Mouse (Mus musculus) granulocyte monocyte progenitor cell, adult 5-6 weeks (primary cell): Measurements from ENCODE around the gene Tmem160. TPM values are rescaled to one million over a fixed set of nuclear protein-coding genes. Genes with fewer than 3 reads are reported as not detected.

Source experiments
- ATAC-seq: replicated peaks from 2 replicates; pipeline ENCODE4 v1.8.0; 2016; ENCODE audit warnings: mild to moderate bottlenecking, moderate TSS enrichment, inconsistent platforms; ENCODE audit not compliant: poor library complexity, severe bottlenecking
- total RNA-seq, 2 experiments: library from RNA; stranded (forward) in 1 of 2; stranded (reverse) in 1 of 2; fragments of 200-712, 200-1000 nt in 1 of 2; fragments of >200 nt in 1 of 2; fragmentation: Nextera tagmentation in 1 of 2; gene quantifications; 2 replicates each; pipeline ENCODE4 v1.2.3; 2014 to 2017

Gene Tmem160
- total RNA-seq, 2 experiments from 2014 or later = 26.2 to 27.5 TPM

DNA sequence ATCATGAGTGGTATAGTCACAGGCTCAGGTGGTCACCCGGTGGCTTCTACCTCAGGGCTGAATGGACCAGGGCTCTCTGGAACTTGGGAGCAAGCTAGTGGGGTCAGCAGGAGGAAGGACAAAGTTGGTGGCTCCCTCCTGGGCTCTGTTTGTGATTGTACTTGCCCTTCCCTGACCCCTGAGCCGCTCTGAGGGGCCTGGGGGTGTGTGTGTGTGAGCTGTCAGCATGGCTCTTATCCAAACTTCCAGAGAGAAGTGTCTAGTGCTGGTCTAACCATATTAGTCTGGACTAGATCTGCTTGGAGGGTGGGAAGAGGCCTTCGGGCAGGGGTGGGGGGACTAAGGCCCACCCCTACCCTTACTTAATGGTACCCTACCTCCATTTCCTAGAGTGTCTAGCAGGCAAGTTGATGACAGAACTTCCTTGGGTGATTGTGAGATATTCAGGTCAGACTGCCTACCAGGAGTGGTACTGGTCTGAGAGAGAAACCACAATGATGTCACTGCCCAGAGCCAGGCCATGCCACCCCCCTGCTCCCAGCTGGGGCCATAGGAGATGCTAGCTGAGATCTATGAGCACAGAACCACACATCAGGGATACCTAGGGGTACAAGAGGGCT, 19.1 kb upstream of the Tmem160 start:
- ATAC-seq = no peak

DNA sequence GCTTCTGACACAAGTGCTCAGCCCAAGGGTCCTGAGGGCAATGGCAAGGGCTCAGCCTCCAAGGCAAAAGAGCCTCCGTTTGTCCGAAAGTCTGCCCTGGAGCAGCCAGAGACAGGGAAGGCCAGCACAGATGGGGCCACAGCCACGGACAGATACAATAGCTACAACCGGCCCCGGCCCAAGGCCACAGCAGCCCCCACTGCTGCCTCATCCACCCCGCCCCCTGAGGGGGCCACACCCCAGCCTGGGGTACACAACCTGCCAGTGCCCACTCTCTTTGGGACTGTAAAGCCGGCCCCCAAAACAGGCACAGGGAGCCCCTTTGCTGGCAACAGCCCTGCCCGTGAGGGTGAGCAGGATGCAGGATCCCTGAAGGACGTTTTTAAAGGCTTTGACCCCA, 17.5 kb upstream of the Tmem160 start:
- ATAC-seq = no peak

DNA sequence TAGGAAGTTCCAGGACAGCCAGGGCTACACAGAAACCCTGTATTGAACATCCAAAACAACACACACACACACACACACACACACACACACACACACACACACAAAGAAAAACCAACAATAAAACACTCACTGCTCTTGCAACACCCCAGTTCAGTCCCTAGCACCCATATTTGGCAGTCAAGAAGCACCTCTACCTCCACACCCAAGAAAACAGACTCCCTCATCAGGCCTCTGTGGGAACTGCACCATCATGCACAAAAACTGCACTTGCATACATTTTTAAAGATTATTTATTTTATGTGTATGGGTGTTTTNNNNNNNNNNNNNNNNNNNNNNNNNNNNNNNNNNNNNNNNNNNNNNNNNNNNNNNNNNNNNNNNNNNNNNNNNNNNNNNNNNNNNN, 11.3 kb upstream of the Tmem160 start:
- peak; percentile 90 for ATAC-seq

DNA sequence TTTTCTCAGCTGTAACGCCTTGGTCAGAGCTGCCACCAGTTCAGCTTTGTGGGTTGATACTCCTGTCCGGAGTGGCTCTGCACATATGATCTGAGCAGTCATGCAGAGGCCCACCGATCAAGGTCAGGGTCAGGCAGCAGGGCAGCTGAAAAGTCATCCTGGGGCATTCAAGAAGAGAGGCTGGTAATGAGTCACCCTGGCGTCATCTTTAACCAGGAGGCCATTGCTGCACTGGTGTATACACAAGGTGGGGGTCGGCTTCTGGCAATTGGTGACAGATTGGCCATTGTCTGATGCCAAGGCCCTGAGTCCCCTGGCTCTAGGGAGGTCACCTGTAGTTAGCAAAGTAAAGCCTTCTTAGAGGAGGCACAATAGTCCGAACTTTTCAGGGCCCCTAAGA, 923 bp upstream of the Tmem160 start:
- ATAC-seq = no peak

DNA sequence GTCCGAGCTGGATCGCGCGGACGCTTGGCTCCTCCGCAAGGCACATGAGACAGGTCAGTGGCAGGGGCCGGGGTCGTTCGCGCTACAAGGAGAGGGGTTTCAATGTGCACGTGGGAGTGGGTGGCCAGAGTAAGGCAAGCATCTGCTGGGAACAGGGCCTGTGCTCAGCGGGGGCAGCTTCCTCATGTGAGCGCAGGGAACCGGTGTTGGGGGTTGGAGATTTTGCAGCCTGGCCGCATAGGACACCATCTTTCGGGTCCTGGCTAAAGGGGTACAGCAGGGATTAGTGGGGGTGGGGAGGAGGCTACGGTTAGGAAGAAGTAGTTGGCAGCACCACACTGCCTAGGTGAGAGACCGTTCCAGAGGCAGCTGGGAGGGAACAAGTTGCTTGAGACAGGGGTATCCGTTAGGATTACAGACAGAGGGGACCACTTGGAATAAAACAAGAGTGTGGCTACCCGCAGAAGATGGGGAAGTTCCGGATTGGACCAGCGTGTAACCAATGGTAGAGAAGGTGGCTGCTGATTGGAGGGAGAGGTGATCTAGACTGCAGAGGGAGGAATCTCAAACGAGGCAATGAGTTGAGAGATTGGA, 636 bp downstream of the Tmem160 start:
- peak; percentile 57 for ATAC-seq

DNA sequence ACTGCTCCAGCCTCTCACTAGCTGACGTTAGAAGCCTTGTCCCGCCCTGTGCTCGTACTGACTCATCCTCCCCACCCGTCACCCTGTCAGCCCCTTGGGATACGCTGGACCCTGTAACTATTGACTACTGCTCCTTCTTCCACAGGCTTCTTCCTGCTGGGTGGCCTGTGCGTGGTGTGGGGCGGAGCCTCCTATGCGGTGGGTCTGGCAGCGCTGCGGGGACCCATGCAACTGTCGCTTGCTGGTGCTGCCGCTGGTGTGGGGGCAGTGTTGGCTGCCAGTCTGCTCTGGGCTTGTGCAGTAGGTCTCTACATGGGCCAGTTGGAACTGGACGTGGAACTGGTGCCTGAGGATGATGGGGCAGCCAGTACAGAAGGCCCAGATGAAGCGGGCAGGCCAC, 2.4 kb downstream of the Tmem160 start:
- ATAC-seq = no peak

DNA sequence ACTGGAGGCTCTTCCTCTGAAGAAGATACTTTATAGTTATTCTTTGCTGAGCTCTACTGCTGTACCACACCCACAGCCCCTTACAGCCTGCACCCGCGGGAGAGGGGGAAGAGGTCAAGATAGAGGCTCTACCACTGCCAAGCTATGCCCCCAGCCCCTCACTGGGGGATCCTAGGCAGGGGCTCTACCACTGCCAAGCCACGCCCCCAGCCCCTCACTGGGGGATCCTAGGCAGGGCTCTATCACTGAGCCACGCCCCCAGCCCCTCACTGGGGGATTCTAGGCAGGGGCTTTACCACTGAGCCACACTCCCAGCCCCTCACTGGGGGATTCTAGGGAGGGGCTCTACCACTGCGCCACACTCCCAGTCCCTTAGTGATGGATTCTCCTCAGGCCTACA, 3.7 kb downstream of the Tmem160 start:
- no peak for ATAC-seq

DNA sequence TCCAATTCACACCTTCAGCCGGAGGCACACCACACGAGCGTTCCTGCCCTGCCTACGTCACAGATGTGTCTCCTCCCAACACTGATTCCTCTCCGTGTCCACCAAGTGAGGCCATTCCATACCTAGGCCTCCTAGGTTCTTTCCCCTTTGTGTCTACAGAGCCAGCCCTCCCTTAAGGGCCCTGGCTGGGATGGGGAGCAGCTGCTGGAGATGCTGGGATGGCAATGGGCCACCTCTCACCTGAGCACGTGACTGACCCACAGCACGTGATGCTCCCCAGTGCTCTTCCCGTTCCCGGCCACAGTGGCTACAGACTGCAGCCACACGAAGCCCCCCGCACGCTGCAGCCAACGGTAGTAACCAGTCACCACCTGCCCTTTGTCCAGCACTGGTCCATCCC, 8.0 kb downstream of the Tmem160 start:
- no peak for ATAC-seq

DNA sequence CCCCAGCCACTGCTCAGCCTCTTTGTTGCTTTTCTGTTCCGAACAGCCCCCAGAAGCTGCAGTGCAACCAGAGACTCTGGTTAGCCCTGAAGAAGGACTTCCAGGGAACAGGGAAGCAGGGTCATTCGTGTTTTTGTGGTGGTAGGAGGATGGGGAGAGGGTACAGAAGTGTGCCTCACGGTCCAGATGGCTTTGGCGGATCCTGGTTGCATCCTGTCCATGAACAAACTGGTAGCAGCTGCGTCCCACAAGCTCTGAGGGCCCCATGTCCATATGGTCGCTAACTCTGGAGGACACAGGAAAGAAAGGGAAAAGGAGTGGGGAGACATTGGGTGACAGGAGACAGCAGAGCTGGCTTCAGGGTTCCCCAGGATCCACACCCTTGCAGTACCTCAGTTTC, 8.6 kb downstream of the Tmem160 start:
- no peak for ATAC-seq

DNA sequence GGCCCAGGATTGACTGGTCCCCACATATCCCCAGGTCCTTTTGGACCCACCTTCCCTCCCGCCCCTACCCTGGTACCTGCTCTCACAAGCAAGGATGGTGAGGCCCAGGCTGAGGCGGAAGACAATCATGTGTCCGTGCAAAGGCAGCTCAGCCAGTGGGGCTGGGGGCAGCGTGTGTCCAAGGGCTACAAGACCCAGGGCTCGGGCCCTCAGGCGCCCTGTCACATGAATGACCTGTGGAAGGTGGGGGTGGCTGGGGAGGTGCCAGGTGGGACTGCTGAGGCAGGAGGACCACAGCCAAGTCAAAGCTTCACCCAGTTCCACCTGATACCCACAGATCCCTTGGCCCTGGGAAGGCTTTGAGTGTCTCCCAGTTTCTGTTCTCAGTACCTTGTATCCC, 9.1 kb downstream of the Tmem160 start:
- no peak for ATAC-seq

DNA sequence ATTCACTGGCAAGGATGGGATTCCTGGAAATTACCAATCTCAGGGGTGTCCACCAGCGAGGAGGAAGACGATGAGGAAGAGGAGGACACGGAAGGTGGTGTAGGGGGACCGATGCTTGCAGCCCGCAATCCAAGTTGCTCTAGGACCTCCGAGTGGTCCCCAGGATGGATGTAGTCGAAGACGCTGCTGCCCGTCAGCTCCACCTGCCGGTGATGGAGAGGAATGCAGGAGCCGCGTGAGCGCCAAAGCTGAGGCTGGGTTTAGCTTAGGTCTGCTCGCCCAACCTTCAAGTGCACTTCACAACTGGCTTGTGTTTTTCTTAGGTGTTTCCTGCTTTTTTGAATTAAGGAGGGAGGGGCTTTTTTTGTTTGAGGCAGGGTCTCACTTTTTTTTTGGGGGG, 10.6 kb downstream of the Tmem160 start:
- ATAC-seq = peak; percentile 84

DNA sequence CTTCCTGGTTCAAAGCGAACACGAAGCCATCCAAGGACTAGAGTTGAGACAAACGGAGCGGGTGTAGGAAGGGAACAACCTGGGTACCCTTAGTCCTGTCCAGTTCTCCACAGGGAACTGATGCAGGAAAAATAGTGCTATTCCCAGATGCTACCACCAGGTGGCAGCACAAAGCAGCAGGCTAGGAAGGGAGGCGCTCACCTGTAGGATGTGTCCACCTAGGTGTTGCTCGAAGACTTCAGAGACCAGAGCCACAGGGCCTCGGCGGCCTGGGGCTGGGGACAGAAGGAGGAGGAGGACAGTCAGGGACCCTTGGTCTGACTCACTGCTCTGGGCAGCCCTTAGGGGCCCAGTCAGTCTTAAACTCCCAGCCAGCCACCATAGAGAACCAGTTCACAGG, 12.6 kb downstream of the Tmem160 start:
- ATAC-seq = peak; percentile 52; the same call in 1 of the 2 replicates

DNA sequence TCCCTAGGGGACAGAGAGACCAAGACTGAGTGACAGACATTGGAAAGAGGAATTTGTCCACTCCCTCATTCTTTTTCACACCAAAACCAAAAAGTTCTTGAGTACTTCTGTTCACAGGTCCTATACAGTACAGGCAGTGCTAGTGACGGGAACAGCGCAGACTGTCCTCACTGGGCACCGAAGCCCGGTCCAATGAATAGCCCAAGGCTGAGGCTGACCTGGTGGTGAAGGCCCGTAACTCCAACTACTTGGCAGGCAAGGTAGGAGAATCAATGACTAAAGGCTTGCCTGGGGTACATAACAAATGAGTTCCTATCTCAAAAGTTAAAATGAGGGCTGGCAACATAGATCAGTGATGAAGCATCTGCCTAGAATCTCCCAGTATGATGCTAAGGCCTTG, 13.0 kb downstream of the Tmem160 start:
- no peak for ATAC-seq

DNA sequence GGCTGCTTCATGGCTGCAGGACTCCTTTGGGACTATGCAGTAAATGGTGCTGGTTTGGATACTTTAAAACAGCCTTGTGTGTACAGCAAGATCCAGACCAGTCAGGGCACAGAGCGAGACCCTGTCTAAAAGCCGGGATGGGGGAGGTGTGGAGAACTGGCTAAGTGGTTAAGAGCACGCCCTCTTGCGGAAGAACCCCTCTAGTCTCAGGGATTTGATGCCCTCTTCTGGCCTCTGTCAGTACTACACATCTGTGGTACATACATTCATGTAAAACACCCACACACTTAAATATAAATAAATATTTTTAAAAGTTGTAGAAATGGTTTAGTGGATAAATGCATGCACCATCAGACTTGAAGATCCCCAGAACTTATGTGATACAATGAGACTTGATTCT, 14.0 kb downstream of the Tmem160 start:
- ATAC-seq = peak; percentile 52

DNA sequence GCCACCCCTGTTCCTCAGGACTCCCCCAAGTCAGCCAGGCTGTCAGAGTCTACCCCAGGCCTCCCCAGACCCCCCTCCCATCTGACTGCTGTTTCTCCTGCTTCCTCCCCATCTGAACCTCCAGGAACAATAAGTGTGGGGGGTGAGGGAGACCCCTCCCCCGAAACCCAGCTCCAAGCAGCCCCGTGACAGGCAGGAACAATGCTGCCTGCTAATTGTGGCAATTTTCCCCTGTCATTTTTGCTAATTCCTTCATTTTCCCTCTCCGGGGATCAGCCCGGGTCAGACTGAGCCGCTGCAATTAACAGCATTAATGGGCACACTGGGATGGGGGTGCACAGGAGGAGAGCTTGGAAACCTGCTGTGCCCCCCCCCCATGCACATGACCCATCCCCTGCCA, 15.5 kb downstream of the Tmem160 start:
- no peak for ATAC-seq

DNA sequence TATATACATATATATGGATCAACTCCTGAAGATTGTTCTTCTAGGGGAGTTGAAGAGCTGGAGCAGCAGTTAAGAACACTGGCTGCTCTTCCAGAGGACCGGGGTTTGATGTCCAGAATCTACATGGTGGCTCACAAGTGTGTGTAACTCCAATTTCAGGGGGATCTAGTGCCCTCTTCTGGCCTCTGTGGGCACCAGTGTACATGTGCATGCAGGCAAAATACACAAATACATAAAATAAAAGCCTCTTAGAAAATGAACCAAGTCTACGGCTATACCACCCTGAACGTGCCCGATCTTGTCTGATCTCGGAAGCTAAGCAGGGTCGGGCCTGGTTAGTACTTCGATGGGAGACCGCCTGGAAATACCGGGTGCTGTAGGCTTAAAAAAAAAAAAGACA, 19.0 kb downstream of the Tmem160 start:
- ATAC-seq = 0 out of 2 replicates have a peak, but pooled peaks have one; percentile 24

DNA sequence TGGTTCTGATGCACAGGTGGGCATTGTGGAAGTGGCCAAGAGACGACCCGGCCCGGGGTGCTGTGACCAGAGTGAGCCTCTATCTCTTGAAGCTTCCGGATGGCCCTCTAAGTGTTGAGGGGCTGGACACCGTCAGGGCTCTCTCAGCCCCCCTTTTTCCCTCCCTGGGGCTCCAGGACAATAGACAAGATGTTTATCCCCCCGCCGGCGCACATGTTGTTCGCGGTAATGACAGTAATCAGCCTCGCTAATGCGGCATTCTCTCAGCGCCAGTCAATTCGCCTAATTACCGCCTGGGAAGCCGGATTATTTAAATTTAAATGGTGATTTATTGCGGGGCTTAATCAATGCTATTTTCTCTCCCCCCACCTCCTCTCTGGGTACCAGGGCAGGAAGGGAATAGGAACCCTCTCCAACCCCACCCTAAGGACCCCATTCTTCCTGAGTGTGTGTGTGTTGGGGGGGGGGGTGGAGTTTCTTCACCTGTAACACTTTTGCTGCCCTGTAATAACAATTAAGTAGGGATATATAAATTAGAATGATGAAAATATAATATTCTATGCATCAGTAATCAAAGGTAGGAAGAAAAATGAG, 19.6 kb downstream of the Tmem160 start:
- no peak for ATAC-seq

DNA sequence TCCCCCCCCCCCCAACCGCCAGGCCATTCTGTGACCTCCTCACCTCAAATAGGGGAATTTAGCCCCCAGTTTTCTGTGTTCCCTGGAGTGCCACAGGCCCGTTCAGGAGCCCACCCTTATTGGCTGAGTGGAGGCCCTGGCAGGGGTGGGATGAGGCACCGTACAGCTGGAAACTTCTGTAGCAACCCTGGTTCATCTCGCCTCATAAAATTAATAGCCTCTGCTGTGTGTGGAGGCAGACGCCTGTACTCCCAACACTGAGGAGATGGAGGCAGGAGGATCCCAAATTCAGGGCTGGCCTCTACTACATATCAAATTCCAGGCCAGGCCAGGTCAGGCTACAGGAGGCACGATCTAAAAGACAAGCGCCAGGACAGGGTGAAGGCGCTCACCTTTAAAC, 21.3 kb downstream of the Tmem160 start:
- ATAC-seq = no peak

DNA sequence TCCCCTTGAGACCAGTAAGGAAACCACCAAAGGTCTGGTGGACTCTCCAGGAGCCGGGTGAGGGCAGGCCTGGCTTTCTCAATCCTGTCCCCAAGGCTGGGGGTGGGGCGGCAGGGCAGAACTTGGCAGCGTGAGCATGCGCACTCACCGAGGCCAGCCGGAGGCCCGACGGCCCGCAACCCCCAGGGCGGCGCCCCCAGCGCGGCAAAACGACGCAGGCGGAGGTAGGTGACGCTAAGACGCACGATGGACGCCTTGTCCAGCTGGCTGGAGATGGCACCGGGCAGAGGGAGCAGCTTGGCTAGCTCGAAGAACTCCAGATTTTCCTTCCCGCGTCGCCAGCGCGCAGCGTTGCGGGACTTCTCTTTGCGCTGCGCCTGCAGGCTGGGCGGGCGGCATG, 21.9 kb downstream of the Tmem160 start:
- peak; percentile 66 for ATAC-seq

DNA sequence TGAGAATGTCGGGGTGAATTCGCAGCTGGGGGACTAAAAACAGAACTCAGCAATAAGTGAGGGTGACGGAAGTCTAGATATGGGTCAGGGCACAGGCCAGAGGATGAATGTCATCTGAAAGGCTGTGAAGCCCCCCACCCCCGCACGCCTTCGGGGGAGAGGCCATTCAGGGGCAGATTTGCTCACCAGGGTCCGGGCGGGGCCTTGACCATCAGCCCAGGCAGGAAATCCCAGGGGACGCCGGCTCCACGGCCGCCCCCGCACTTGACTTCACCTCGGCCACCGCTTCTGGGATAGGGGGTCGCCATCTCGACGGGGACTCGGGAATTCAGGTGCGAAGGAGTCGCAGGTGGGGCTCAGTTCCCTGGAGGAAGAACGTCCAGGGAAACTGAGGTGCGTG, 22.7 kb downstream of the Tmem160 start:
- ATAC-seq = no peak

DNA sequence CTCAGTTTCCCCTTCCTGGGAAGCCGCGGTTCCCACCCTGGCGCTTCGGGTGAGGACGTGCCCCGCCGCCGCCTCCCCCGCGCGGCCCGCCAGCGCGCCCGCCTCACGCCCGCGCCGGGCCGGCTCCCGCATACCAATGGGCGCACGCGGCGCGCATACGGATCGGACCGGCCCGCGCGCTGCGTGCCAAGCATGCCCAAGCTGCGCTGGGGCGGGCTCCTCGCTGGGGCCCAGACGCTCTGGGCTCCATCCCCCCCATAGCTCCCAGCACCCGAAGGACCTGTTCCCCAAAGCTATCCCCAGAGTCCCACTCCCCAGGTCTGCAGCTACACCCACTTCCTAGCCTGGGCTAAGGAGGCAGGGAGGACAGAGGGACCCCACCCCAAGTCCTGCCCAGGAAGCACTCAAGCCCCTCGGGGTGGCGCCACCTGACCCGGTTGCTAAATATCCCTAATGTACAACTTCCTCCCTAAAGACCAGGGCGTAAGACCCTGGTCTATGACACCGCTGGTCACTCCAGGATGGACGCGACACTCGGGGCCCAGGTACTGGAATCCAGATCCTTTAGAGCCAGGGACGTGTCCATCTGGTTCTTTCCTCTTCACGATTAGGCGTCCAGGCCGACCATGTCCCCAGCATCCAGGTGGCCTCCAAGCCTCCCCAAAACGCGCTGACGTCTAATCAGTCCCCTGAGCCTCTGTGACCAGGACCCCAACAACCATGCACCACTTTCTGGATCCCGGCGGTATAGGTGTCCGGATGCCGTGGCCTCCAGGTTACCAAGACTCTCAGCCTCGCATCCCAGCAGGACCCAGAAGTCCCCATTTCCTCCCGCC, 23.4 kb downstream of the Tmem160 start:
- no peak for ATAC-seq
